Mouse (Mus musculus): ENCODE results near the gene Gm1673. TPM values are rescaled to one million over a fixed set of nuclear protein-coding genes. Genes with fewer than 3 reads are reported as not detected.

Gm1673 gene
- total RNA-seq, 1 experiment from 2014 or later: not detected

DNA sequence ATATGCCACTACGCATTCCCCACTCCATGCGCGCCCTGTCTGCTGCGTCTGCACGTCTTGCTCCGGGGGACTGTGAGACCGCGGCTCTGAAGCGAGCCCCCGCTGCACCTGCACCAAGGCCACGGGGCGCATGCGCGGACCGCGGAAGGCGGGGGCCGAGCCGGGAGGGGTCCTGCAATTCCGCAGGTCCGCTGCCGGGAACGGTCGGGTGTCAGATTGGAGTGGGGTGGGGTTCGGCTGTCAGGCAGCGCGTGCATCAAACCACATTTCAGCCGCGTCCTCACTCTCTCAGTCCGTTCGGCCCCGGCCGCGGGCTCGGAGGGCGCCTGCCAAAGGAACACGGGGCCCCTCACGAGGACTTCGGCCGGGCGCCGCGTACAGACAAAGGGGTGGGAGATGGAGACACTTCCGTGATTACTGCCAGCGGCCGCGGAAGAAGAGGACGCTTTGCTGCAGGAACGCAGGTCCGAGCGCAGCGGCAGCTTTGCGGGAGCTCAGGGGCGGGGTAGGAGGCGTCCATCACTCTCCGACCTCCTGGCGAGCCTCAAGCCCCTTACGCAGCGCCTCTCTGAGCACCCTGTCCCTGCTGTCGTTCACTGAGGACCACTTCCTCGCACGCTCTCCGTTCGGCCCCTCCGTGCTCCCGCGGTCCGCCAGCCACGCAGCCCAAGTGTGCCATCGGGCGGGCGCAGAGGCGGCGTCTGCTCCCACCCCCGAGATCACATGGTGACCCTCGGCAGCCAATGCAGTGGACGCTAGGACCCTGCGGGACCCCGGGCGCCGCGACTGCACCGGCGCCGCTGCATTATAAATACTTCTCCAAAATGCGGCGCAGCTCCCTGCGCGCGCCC, 12.8 kb downstream of the Gm1673 start, which contains the start of gene Nat8l:
Nat8l (plus strand) TSS at position 142 of the 851 bp plus-strand sequence.
- peak; percentile 57 for ATAC-seq (replicated peaks; ENCODE audit: insufficient number of reproducible peaks, low FRiP score, low TSS enrichment, poor library complexity, severe bottlenecking)

DNA sequence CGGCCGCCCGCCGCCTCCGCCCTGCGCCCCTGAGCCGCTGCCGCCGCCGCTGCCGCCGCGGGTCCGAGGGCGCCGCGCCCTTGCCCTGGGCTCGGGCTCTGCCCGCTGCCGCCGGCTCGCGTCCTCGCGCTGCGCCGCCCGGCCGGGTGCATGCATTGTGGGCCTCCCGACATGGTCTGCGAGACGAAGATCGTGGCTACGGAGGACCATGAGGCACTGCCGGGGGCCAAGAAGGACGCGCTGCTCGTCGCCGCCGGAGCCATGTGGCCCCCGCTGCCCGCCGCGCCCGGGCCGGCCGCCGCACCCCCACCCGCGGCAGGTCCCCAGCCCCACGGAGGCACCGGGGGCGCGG, 13.4 kb downstream of the Gm1673 start:
- no peak for ATAC-seq (replicated peaks; ENCODE audit: insufficient number of reproducible peaks, low FRiP score, low TSS enrichment, poor library complexity, severe bottlenecking)

DNA sequence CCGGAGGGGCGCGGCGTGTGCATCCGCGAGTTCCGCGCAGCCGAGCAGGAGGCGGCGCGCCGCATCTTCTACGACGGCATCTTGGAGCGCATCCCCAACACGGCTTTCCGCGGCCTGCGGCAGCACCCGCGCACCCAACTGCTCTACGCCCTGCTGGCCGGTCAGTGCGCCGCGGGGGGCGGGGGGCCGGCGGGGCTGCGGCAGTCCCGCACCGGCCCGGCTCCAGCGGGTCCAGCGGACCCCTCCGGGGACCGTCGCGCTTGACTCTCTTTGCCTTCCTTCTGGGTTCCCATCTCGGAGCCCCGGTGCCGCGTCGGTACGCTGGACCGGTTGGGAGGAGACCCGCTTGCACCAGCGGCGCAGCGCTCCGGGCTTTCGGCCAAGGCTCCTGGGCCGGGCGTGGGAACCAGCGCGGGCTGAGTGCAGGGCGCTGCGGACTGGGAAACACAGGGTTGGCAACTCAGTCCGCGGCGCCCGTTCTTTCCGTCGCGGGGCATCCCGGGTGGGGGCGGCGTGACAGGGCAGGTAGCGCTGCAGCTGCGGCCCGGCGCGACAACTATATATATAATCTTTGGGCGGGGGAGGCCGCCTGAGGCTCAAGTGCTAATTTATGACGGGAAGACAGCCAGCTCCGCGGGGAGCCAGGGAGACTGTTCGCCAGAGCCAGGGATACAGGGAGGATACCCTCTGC, 14.0 kb downstream of the Gm1673 start:
- no peak for ATAC-seq (replicated peaks; ENCODE audit: insufficient number of reproducible peaks, low FRiP score, low TSS enrichment, poor library complexity, severe bottlenecking)

DNA sequence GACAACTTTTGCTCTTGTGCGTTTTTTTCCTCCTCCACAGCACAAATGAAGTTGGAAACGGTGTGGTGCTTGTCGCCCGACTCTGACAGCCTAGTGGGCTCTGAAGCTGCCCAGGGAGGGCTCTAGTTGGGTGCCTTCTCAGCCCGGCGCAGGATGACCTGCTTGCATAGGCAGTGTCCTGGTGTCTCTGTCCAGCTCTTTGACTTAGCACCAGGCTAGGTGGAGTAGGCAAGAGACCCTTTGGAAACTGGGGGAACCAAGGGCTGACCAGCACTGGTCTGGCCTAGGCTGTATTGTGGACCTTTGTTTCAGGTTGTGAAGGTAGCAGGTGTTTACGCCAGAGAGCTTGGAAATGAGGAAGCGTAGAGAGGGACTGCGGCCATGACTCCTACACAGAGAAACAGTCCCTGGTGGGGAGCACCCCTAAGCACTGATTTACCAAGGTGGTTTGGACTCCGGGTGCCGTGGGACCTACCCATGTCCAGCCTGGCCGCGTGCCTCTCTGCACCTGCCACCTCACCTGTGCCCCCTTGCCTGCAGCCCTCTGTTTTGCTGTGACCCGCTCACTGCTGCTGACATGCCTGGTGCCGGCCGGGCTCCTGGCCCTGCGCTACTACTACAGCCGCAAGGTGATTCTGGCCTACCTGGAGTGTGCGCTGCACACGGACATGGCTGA, 14.7 kb downstream of the Gm1673 start:
- ATAC-seq (replicated peaks; ENCODE audit: insufficient number of reproducible peaks, low FRiP score, low TSS enrichment, poor library complexity, severe bottlenecking): no peak

DNA sequence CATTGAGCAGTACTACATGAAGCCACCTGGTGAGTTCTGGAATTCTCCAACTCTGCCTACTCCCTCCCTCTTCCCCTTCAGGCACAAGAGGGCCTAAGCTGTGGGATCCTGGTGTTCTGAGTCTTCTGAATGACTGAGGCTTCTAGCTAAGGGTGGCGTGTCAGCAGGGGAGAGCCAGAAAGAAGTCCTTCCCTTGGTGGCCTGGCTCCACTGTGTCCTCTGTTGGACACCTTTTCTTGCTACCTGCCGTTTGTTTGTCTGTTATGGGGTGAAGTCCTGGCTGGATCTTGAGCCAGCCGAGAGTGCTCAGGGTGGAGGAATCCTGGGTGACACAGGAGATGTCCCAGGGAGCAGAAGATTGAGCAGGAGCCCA, 15.3 kb downstream of the Gm1673 start:
- ATAC-seq (replicated peaks; ENCODE audit: insufficient number of reproducible peaks, low FRiP score, low TSS enrichment, poor library complexity, severe bottlenecking): no peak

DNA sequence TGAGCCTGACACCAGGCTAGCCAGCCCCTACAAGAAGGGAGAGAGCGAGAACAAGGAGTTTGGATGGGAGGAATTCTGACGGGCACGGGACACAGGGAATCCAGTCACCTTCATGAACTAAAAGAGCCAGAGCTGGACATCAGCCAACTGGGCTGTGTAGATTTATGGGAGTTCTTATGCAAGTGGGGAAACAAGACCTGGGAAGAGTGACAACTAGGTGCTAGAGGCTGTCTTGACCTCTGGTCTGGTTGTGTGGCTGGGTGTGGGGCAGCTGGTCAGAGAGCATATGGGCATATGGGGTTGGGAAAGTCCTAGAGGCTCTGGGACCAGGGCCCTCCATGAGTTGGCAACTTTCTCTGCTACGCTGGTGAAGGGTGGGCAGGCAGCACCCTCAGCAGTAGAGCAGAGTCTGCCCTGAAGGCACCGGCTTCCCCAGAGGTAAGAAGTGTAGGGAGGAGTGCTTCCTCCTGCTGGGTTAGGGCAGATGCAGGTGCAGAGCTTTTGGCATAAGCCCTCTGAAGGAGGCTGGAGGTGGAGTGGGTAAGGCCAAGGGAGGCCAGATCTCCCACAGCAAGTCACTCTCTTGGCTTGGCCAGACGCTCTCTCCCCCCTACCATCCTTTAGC, 16.3 kb downstream of the Gm1673 start:
- ATAC-seq (replicated peaks; ENCODE audit: insufficient number of reproducible peaks, low FRiP score, low TSS enrichment, poor library complexity, severe bottlenecking): no peak

DNA sequence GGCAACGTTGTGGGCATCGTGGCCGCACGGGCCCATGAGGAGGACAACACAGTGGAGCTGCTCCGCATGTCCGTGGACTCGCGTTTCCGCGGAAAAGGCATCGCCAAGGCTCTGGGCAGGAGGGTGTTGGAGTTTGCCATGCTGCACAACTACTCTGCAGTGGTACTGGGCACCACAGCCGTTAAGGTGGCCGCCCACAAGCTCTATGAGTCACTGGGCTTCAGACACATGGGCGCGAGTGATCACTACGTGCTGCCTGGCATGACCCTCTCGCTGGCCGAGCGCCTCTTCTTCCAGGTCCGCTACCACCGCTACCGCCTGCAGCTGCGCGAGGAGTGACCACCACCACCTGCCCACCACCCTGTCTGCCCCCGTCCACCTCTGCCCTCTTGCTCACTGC, 17.6 kb downstream of the Gm1673 start:
- no peak for ATAC-seq (replicated peaks; ENCODE audit: insufficient number of reproducible peaks, low FRiP score, low TSS enrichment, poor library complexity, severe bottlenecking)

DNA sequence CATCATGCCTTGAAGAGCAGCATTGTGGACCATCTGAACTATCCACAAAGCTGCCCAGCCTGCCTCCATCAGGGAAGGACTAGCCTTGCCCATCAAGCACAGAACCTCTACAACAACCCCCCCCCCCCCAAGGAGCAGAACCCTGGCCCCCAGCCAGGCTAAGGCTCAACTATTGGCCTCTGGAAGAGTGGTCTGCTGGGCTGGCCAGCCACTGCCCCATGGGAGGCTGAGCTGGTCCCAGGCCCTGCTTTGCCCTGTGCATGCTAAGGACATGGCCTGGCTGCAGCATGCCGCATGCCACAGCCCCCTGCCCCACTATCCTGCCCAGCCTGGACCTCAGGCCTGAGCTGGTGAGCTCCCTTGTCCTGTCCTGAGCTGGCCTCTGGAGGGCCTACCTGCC, 18.2 kb downstream of the Gm1673 start:
- ATAC-seq (replicated peaks; ENCODE audit: insufficient number of reproducible peaks, low FRiP score, low TSS enrichment, poor library complexity, severe bottlenecking): no peak

DNA sequence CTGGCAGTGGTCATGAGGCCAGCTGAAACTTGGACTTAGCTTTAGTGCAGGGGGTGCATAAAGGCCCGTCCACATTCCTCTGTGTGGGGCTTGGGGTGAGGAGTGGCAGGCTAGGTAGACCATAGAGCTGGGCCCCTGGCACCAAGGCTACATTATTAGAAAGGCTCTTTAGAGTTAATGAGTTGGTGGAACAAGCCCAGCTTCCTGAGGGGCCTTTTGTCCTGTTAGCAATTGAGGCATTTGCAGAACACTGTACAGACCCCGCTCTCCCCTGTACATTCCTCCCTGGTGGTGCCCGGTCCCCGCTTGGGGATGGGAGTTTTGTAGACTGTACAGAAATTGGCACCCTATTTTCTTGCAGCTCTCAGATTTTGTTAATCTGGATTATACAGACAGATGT, 19.4 kb downstream of the Gm1673 start:
- no peak for ATAC-seq (replicated peaks; ENCODE audit: insufficient number of reproducible peaks, low FRiP score, low TSS enrichment, poor library complexity, severe bottlenecking)

DNA sequence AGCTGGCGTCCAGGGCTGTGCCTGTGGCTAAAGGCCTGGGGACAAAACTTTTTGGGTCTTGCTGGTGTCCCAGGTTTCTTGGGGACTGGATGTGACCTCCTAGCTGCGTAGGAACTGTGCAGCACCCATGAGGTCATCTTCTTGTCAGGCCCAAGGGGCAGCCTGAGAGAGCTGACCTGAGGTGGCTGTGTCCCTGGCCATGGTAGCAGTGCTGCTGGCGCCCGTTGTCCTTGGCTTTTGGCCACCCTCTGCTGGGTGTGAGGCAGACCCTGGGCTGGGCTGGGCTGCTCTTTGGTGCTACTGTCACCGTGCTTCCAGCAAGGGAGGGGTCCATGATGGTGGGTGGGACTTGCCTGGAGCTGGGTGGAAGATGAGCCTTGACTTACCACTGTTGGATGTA, 21.4 kb downstream of the Gm1673 start:
- no peak for ATAC-seq (replicated peaks; ENCODE audit: insufficient number of reproducible peaks, low FRiP score, low TSS enrichment, poor library complexity, severe bottlenecking)

DNA sequence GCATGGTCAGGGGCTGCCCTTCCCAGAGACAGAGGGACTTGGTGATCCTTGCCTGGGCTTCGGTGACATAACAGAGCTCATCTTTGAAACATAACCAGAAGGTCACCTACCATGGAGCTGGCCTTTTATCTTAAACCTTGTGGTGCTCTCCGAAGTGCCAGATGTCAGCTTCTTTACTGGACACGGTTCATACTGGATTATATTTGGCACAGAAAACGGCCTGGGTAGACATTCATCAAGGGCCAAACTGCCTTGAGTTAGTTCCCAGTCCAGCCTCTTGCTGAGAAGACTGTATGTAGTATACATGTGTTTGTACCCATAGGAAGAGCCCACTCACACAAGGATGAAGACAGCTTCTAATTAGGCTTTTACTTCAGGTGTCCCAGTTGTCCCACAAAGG, 23.6 kb downstream of the Gm1673 start:
- ATAC-seq (replicated peaks; ENCODE audit: insufficient number of reproducible peaks, low FRiP score, low TSS enrichment, poor library complexity, severe bottlenecking): no peak

DNA sequence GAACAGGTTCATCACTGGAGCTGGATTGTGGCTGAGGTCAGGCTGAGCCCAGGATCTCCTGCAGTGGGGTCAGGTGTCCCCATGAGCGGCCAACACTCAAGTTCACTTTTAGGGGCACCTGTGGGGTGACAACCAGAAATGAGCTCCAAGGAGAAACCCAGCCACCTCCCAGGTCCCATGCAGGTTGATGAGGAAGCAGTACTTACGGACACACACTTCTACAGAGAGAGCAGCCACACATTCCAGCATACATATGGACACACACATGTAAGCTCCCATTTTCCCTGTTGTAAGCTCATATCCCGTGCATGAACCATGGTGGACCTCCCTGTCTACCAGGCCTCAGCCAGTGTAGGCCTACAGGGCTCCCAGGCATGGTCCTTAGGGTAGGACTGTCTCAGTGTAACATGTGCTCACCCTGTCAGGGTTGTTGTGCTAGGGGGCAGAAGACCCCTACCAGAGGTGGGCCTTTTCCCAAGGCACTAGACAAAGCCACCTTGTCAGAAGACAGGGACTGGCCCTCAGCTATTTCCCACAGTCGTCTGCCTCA, 24.2 kb downstream of the Gm1673 start:
- ATAC-seq (replicated peaks; ENCODE audit: insufficient number of reproducible peaks, low FRiP score, low TSS enrichment, poor library complexity, severe bottlenecking): no peak

DNA sequence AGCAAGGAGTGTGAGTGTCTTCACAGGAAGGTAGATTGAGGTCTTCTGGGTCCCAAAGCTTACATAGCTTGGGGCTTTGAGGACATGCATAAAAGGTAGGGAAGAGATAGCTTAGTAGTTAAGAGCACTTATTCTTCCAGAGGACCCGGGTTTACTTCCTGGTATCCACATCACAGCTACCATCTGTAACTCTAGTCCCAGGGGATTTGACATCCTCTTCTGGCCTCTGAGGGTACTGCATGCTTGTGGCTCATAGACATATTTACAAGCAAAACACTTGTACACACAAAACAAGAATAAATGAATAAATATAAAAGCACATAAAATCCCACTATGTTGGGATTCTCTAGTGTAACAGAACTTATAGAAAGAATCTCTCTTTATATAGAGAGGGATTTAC, 31.4 kb downstream of the Gm1673 start:
- ATAC-seq (replicated peaks; ENCODE audit: insufficient number of reproducible peaks, low FRiP score, low TSS enrichment, poor library complexity, severe bottlenecking): no peak

DNA sequence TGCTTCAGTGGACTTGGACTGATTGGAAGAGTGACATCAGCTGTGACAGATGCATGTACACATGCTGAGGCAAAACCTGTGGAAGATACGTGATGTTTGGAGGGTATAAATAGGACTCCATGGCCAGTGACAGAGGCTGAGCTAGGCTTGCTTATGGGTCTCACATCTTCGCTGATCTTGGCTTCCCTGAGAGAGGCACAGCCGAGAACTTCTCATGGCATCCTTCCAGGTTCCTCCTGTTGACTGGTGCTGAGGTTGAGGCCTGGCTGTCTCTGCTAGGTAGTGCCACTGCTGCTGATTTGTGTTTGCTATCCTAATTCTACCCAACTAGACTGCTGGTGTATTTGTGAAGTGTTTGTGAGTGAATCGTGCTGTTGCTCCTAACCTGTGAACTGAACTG, 35.7 kb downstream of the Gm1673 start:
- no peak for ATAC-seq (replicated peaks; ENCODE audit: insufficient number of reproducible peaks, low FRiP score, low TSS enrichment, poor library complexity, severe bottlenecking)

DNA sequence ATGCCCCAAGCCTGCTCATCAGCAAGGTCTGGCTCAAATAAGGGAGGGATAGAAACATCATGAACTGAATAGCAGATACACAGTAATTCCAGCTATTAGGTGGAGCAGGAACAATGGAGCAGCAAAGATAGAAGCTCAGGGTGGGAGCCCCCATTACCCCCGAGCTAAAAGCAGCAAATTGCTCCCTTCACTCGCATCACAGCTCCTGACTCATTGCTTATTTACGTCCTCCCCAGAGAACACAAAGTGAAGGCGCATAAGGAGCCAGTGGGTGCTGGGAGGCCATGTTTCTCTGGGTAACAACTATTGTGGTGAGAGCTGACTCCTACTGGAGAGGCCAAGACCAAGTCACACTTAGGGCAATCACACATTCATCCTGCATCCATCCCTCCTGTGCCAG, 46.9 kb downstream of the Gm1673 start:
- ATAC-seq (replicated peaks; ENCODE audit: insufficient number of reproducible peaks, low FRiP score, low TSS enrichment, poor library complexity, severe bottlenecking): no peak

DNA sequence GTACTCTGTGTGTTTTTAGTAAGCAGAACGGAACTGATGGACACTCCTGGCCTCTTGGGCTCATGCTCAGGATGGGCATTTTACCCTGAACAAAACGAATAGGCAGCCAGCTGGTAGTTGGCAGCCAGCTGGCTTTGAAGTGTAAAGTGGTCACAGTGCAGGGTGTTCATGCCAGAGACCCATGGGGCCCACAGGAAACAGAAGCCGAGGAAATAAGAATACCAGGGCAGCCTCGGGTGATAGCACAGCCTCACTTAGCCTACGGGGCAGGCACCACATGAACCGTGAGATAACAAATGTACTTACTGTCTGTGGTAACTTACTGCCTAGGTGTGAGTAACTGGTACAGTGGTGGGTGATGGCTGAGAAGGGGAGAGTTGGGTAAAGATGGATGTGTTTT, 47.8 kb downstream of the Gm1673 start:
- ATAC-seq (replicated peaks; ENCODE audit: insufficient number of reproducible peaks, low FRiP score, low TSS enrichment, poor library complexity, severe bottlenecking): no peak

DNA sequence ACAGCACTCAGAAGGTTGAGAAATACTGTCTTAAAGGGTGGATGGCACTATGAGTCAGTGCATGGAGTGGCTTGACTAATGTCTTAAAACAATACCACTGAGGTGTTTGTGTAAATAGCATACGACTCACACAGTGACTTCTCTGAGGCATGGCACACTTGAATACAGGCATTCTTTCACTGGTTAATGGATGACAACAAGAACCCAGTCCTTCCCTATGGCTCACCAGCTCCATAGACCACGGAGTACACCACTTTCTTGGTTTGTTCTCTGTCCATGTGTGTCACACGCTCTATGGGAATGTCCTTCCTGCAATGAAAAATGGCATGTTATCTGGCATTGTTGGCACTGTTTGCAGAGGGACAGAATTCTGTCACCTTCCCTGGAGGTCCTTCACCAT, 49.3 kb downstream of the Gm1673 start:
- no peak for ATAC-seq (replicated peaks; ENCODE audit: insufficient number of reproducible peaks, low FRiP score, low TSS enrichment, poor library complexity, severe bottlenecking)

Data from monocyte, adult 5-6 weeks (primary cell).